Mouse (Mus musculus) liver, embryonic 13.5 days (tissue): ENCODE measurements around the gene Gm42878. TPM values are rescaled to one million over a fixed set of nuclear protein-coding genes. Genes with fewer than 3 reads are reported as not detected.

Experiments used
- ATAC-seq: fragments of 200-750 bp; cut with Nextera tagmentation; 2 replicates; pipeline ENCODE4 v1.8.0; 2017; ENCODE audit warnings: low read depth, mild to moderate bottlenecking, moderate number of reproducible peaks, moderate library complexity
- DNase-seq: peaks from one replicate; pipeline ENCODE4 v3.0.0; 2022
- H3K27ac ChIP-seq: fragments of 300-500 bp; sonication (generic); 2 replicates; pipeline ENCODE4 v1.5.1; 2015; ENCODE audit warnings: moderate library complexity, mild to moderate bottlenecking, inconsistent platforms
- H3K27me3 ChIP-seq: fragments of 300-500 bp; sonication (generic); 2 replicates; pipeline ENCODE4 v1.6.1; 2015; ENCODE audit warnings: mild to moderate bottlenecking, inconsistent platforms
- H3K36me3 ChIP-seq: fragments of 300-500 bp; sonication (generic); 2 replicates; pipeline ENCODE4 v1.6.1; 2015; ENCODE audit warnings: mild to moderate bottlenecking, inconsistent platforms
- H3K4me1 ChIP-seq: fragments of 300-500 bp; sonication (generic); replicated peaks from 2 replicates; pipeline ENCODE4 v1.6.1; 2015; ENCODE audit warnings: inconsistent platforms
- H3K4me2 ChIP-seq: fragments of 300-500 bp; sonication (generic); 2 replicates; pipeline ENCODE4 v1.6.1; 2015; ENCODE audit warnings: inconsistent platforms, mild to moderate bottlenecking, moderate library complexity
- H3K4me3 ChIP-seq: fragments of 300-500 bp; sonication (generic); replicated peaks from 2 replicates; pipeline ENCODE4 v1.5.1; 2015; ENCODE audit warnings: mild to moderate bottlenecking, inconsistent platforms
- H3K9ac ChIP-seq: fragments of 300-500 bp; sonication (generic); 2 replicates; pipeline ENCODE4 v1.6.1; 2015; ENCODE audit warnings: mild to moderate bottlenecking, inconsistent platforms
- H3K9me3 ChIP-seq: fragments of 300-500 bp; sonication (generic); replicated peaks from 2 replicates; pipeline ENCODE4 v1.6.1; 2016; ENCODE audit warnings: inconsistent platforms
- WGBS: fragments of 180-500 bp; shearing (Covaris S2); methylation state at CpG from one replicate; pipeline ENCODE4 v1.1.7; 2015; ENCODE audit not compliant: insufficient replicate concordance; 5-methylcytosine and 5-hydroxymethylcytosine counted together
- polyA plus RNA-seq: library from polyadenylated mRNA; unstranded; fragments of >200 nt; fragmentation: Nextera tagmentation; extraction: Ambion mirVana; gene quantifications from 2 replicates; pipeline ENCODE4 v1.2.1, GENCODE M21; 2015

Gm42878 gene
- polyA plus RNA-seq, 1 experiment from 2014 or later: not detected

GRCm38 (mm10) chr5:121549196-121549595 lies 3.9 kb upstream of the Gm42878 start:
- Histone ChIP-seq H3K27ac (no peak overlapping the region), H3K4me1 (peaks cover 39% of the 10 kb centered on the region), H3K9me3 (no peaks in the 10 kb centered on the region), H3K4me3 (no peak overlapping the region), H3K4me2 (no peak overlapping the region), H3K36me3 (no peaks in the 10 kb centered on the region), H3K27me3 (no peaks in the 10 kb centered on the region), H3K9ac (no peak overlapping the region)
- WGBS: 78% methylated on average over 7 of the region's 7 CpGs
- no peak for ATAC-seq
- DNase-seq: no peak

- Histone ChIP-seq H3K27me3 (no peaks in the 10 kb centered on the region), H3K36me3 (no peaks in the 10 kb centered on the region; the same call in 1 of the 2 replicates), H3K4me1 (peaks cover 52% of the 10 kb centered on the region), H3K9ac (peak overlapping the region; percentile 98), H3K4me3 (peak overlapping the region; percentile 100), H3K9me3 (no peaks in the 10 kb centered on the region), H3K4me2 (peak overlapping the region; percentile 68), H3K27ac (peak overlapping the region; percentile 92)
- ATAC-seq: peak; percentile 62
- 62% methylated on average over 3 of the region's 3 CpGs for WGBS
- peak; percentile 36 for DNase-seq
Measured at GRCm38 (mm10) chr5:121547084-121547483, 1.8 kb upstream of the Gm42878 start.

- ATAC-seq: no peak
- Histone ChIP-seq H3K9me3 (no peaks in the 10 kb centered on the region), H3K4me3 (peak overlapping the region; percentile 100), H3K36me3 (no peaks in the 10 kb centered on the region; the same call in 1 of the 2 replicates), H3K9ac (peak overlapping the region; percentile 98), H3K27me3 (no peaks in the 10 kb centered on the region), H3K4me1 (peaks cover 57% of the 10 kb centered on the region), H3K27ac (peak overlapping the region; percentile 92), H3K4me2 (peak overlapping the region; percentile 68)
- peak; percentile 63 for DNase-seq
- 12% methylated on average over 6 of the region's 6 CpGs for WGBS
Measured at GRCm38 (mm10) chr5:121546530-121546895, 1.2 kb upstream of the Gm42878 start.

- Histone ChIP-seq H3K27me3 (no peaks in the 10 kb centered on the region), H3K4me3 (peak within 1 kb of the TSS; percentile 100), H3K9ac (peak within 1 kb of the TSS; percentile 98), H3K4me2 (peak within 1 kb of the TSS; percentile 93), H3K9me3 (no peaks in the 10 kb centered on the region), H3K36me3 (peaks cover under 1% of the 10 kb centered on the region; the same call in 1 of the 2 replicates), H3K27ac (peak within 1 kb of the TSS; percentile 92), H3K4me1 (peaks cover 61% of the 10 kb centered on the region)
- DNase-seq (peak; percentile 94), ATAC-seq (peak; percentile 87)
- WGBS: under 1% methylated on average over 54 of the region's 55 CpGs
Measured at GRCm38 (mm10) chr5:121545793-121546529, 679 bp upstream of the Gm42878 start, which contains the start of gene Mapkapk5. Mapkapk5 (minus strand) TSS chr5:121545905.

GRCm38 (mm10) chr5:121543370-121543769 lies 1.9 kb downstream of the Gm42878 start:
- Histone ChIP-seq H3K4me1 (peaks cover 62% of the 10 kb centered on the region), H3K9me3 (no peaks in the 10 kb centered on the region), H3K36me3 (peaks cover 13% of the 10 kb centered on the region; the same call in 1 of the 2 replicates), H3K27me3 (no peaks in the 10 kb centered on the region), H3K4me2 (peak overlapping the region; percentile 93), H3K9ac (peak overlapping the region; percentile 35; the same call in 1 of the 2 replicates), H3K27ac (no peak overlapping the region), H3K4me3 (peak overlapping the region; percentile 100)
- DNase-seq (no peak), ATAC-seq (no peak)
- WGBS: 75% methylated on average over 3 of the region's 3 CpGs

GRCm38 (mm10) chr5:121541235-121541634 lies 4.0 kb downstream of the Gm42878 start:
- H3K4me3 ChIP-seq: no peak overlapping the region
- ATAC-seq (no peak), DNase-seq (no peak)
- no peak overlapping the region for H3K9ac ChIP-seq
- 85% methylated on average over 7 of the region's 7 CpGs for WGBS
- no peak overlapping the region for H3K4me2 ChIP-seq
- H3K27me3 ChIP-seq: no peaks in the 10 kb centered on the region
- H3K27ac ChIP-seq: no peak overlapping the region
- peaks cover 57% of the 10 kb centered on the region for H3K4me1 ChIP-seq
- H3K36me3 ChIP-seq: peaks cover 31% of the 10 kb centered on the region
- no peaks in the 10 kb centered on the region for H3K9me3 ChIP-seq

- 90% methylated on average over 5 of the region's 5 CpGs for WGBS
- no peaks in the 10 kb centered on the region for H3K27me3 ChIP-seq
- no peak for DNase-seq
Measured at GRCm38 (mm10) chr5:121540066-121540465, 5.2 kb downstream of the Gm42878 start.

GRCm38 (mm10) chr5:121537588-121537987 lies 7.7 kb downstream of the Gm42878 start:
- no peak for ATAC-seq
- 89% methylated on average over 2 of the region's 2 CpGs for WGBS
- H3K36me3 ChIP-seq: peaks cover 66% of the 10 kb centered on the region

More at GRCm38 (mm10) chr5:121540066-121540465, 5.2 kb downstream of the Gm42878 start:
- H3K4me1 ChIP-seq: peaks cover 68% of the 10 kb centered on the region
- no peak for ATAC-seq
- H3K36me3 ChIP-seq: peaks cover 43% of the 10 kb centered on the region
- H3K27ac ChIP-seq: no peak overlapping the region
- H3K4me2 ChIP-seq: no peak overlapping the region
- H3K9me3 ChIP-seq: no peaks in the 10 kb centered on the region
- H3K4me3 ChIP-seq: no peak overlapping the region
- H3K9ac ChIP-seq: no peak overlapping the region

GRCm38 (mm10) chr5:121536921-121537555 lies 8.2 kb downstream of the Gm42878 start:
- DNase-seq: no peak
- H3K36me3 ChIP-seq: peaks cover 72% of the 10 kb centered on the region

More at GRCm38 (mm10) chr5:121537588-121537987, 7.7 kb downstream of the Gm42878 start:
- no peak overlapping the region for H3K27ac ChIP-seq
- no peak overlapping the region for H3K4me2 ChIP-seq
- no peak for DNase-seq
- H3K4me3 ChIP-seq: no peak overlapping the region
- no peaks in the 10 kb centered on the region for H3K27me3 ChIP-seq
- peaks cover 55% of the 10 kb centered on the region for H3K4me1 ChIP-seq
- 0 out of 2 replicates have a peak overlapping the region, but pooled peaks have one; percentile 10 for H3K9ac ChIP-seq
- no peaks in the 10 kb centered on the region for H3K9me3 ChIP-seq

GRCm38 (mm10) chr5:121535116-121535515 lies 10.2 kb downstream of the Gm42878 start:
- H3K36me3 ChIP-seq: peaks cover 86% of the 10 kb centered on the region
- H3K27me3 ChIP-seq: no peaks in the 10 kb centered on the region
- H3K4me1 ChIP-seq: peaks cover 37% of the 10 kb centered on the region
- peak overlapping the region; percentile 55 for H3K9ac ChIP-seq
- DNase-seq (peak; percentile 54), ATAC-seq (peak; percentile 94)
- peak overlapping the region; percentile 84 for H3K27ac ChIP-seq
- WGBS: 25% methylated on average over 3 of the region's 3 CpGs
- peak overlapping the region; percentile 58 for H3K4me2 ChIP-seq
- H3K4me3 ChIP-seq: peak overlapping the region; percentile 24
- H3K9me3 ChIP-seq: no peaks in the 10 kb centered on the region

More at GRCm38 (mm10) chr5:121536921-121537555, 8.2 kb downstream of the Gm42878 start:
- WGBS: 75% methylated on average over 7 of the region's 7 CpGs
- H3K9ac ChIP-seq: no peak overlapping the region
- no peak for ATAC-seq
- no peak overlapping the region for H3K4me2 ChIP-seq
- no peaks in the 10 kb centered on the region for H3K9me3 ChIP-seq
- H3K27me3 ChIP-seq: no peaks in the 10 kb centered on the region
- no peak overlapping the region for H3K4me3 ChIP-seq
- peak overlapping the region; percentile 84; the same call in 1 of the 2 replicates for H3K27ac ChIP-seq
- H3K4me1 ChIP-seq: peaks cover 50% of the 10 kb centered on the region

GRCm38 (mm10) chr5:121534521-121534920 lies 10.8 kb downstream of the Gm42878 start:
- Histone ChIP-seq H3K4me1 (peaks cover 37% of the 10 kb centered on the region), H3K27ac (peak overlapping the region; percentile 84), H3K27me3 (no peaks in the 10 kb centered on the region), H3K4me3 (no peak overlapping the region), H3K4me2 (no peak overlapping the region), H3K9me3 (no peaks in the 10 kb centered on the region), H3K9ac (no peak overlapping the region), H3K36me3 (peaks cover 91% of the 10 kb centered on the region)
- no peak for ATAC-seq
- DNase-seq: no peak
- WGBS: 78% methylated on average over 5 of the region's 5 CpGs
